Mouse (Mus musculus) spleen, adult 18-20 months (tissue): ENCODE measurements at regions not wholly inside any gene's neighbourhood (a gene's known extent, or its start where the extent isn't known, plus 50 kb on each side); places are given as distances from the start of the nearest gene placed in this dataset.
"Not testable (repeated sequence)": the region's sequence is repeated elsewhere in the genome, so short reads cannot be mapped to it uniquely, and the experiment has no call there.

ENCODE experiments used
- DNase-seq, 2 experiments: peaks; one replicate each; pipeline ENCODE4 v3.0.0; 2022; ENCODE audit warnings: mixed read lengths in 2 of 2

GRCm38 (mm10) chr1:161613658-161614057 is 119.2 kb downstream of the Tnfsf18 start:
- not testable (repeated sequence) for DNase-seq

- DNase-seq = no peak
Observed at GRCm38 (mm10) chr1:161607446-161607845, 113.0 kb downstream of the Tnfsf18 start.

GRCm38 (mm10) chr1:161602150-161602549 is 107.7 kb downstream of the Tnfsf18 start:
- DNase-seq = no peak

- no peak for DNase-seq
Observed at GRCm38 (mm10) chr1:161601167-161601566, 106.7 kb downstream of the Tnfsf18 start.

- no peak for DNase-seq
Observed at GRCm38 (mm10) chr1:161598167-161598566, 103.7 kb downstream of the Tnfsf18 start.

- no peak for DNase-seq
Observed at GRCm38 (mm10) chr1:161576530-161576929, 82.1 kb downstream of the Tnfsf18 start.

GRCm38 (mm10) chr1:161575939-161576338 is 81.5 kb downstream of the Tnfsf18 start:
- no peak for DNase-seq

- DNase-seq = no peak
Observed at GRCm38 (mm10) chr1:161575171-161575570, 80.7 kb downstream of the Tnfsf18 start.

- DNase-seq = no peak
Observed at GRCm38 (mm10) chr1:161570762-161571161, 76.3 kb downstream of the Tnfsf18 start.

GRCm38 (mm10) chr1:161567826-161568225 is 73.4 kb downstream of the Tnfsf18 start:
- DNase-seq = no peak

- no peak for DNase-seq
Observed at GRCm38 (mm10) chr1:161560368-161560767, 65.9 kb downstream of the Tnfsf18 start.
